Mouse (Mus musculus) lung, embryonic 16.5 days (tissue): ENCODE data around the gene Faf1. TPM values are rescaled to one million over a fixed set of nuclear protein-coding genes. Genes with fewer than 3 reads are reported as not detected.

Source experiments
- ATAC-seq: fragments of 200-750 bp; cut with Nextera tagmentation; 2 replicates; pipeline ENCODE4 v1.8.0; 2017; ENCODE audit warnings: low read depth, mild to moderate bottlenecking, moderate library complexity
- H3K27ac ChIP-seq: fragments of 300-500 bp; sonication (generic); 2 replicates; pipeline ENCODE4 v1.5.1; 2014; ENCODE audit warnings: mild to moderate bottlenecking, control low read depth, low read length
- H3K27me3 ChIP-seq: fragments of 300-500 bp; sonication (generic); 2 replicates; pipeline ENCODE4 v1.6.1; 2014; ENCODE audit warnings: low read depth, low read length, mixed read lengths; ENCODE audit not compliant: control insufficient read depth, insufficient read depth
- H3K36me3 ChIP-seq: fragments of 300-500 bp; sonication (generic); 2 replicates; pipeline ENCODE4 v1.6.1; 2014; ENCODE audit warnings: low read length; ENCODE audit not compliant: control insufficient read depth, insufficient read depth
- H3K4me1 ChIP-seq: fragments of 300-500 bp; sonication (generic); replicated peaks from 2 replicates; pipeline ENCODE4 v1.6.1; 2014; ENCODE audit warnings: low read length, mixed read lengths; ENCODE audit not compliant: control insufficient read depth, insufficient read depth
- H3K4me2 ChIP-seq: fragments of 300-500 bp; sonication (generic); 2 replicates; pipeline ENCODE4 v1.6.1; 2014; ENCODE audit warnings: low read depth, low read length, control low read depth
- H3K4me3 ChIP-seq: fragments of 300-500 bp; sonication (generic); 2 replicates; pipeline ENCODE4 v1.5.1; 2014; ENCODE audit warnings: mild to moderate bottlenecking, low read length, control low read depth
- H3K9ac ChIP-seq: fragments of 300-500 bp; sonication (generic); 2 replicates; pipeline ENCODE4 v1.6.1; 2014; ENCODE audit warnings: low read length, control low read depth
- H3K9me3 ChIP-seq: fragments of 300-500 bp; sonication (generic); 2 replicates; pipeline ENCODE4 v1.6.1; 2016; ENCODE audit warnings: low read length; ENCODE audit not compliant: control insufficient read depth
- WGBS: fragments of 180-500 bp; shearing (Covaris S2); extraction: QIAGEN DNeasy Blood & Tissue Kit; methylation state at CpG from one replicate; pipeline ENCODE4 v1.1.7; 2014; 5-methylcytosine and 5-hydroxymethylcytosine counted together
- polyA plus RNA-seq: library from polyadenylated mRNA; unstranded; fragments of >200 nt; fragmentation: Nextera tagmentation; extraction: Ambion mirVana; gene quantifications from 2 replicates; pipeline ENCODE4 v1.2.1, GENCODE M21; 2015

Faf1 gene
- polyA plus RNA-seq, 1 experiment from 2014 or later, result 20.9 TPM

GRCm38 (mm10) chr4:109793072-109793471 lies 116.7 kb downstream of the Faf1 start:
- no peak for ATAC-seq
- no peaks in the 10 kb centered on the region for H3K4me1 ChIP-seq
- no peak overlapping the region for H3K4me2 ChIP-seq
- no peak overlapping the region for H3K27ac ChIP-seq
- H3K27me3 ChIP-seq, result no peaks in the 10 kb centered on the region
- H3K4me3 ChIP-seq, result no peak overlapping the region
- WGBS, result 73% methylated on average over 2 of the region's 2 CpGs
- no peak overlapping the region for H3K9ac ChIP-seq
- H3K36me3 ChIP-seq, result no peaks in the 10 kb centered on the region
- H3K9me3 ChIP-seq, result no peaks in the 10 kb centered on the region

- no peak for ATAC-seq
- Histone ChIP-seq H3K9ac (no peak overlapping the region), H3K4me3 (no peak overlapping the region), H3K9me3 (no peaks in the 10 kb centered on the region), H3K36me3 (no peaks in the 10 kb centered on the region), H3K4me2 (no peak overlapping the region), H3K27me3 (no peaks in the 10 kb centered on the region), H3K27ac (no peak overlapping the region), H3K4me1 (no peaks in the 10 kb centered on the region)
- 62% methylated on average over 10 of the region's 10 CpGs for WGBS
Measured at GRCm38 (mm10) chr4:109797511-109798182, 121.3 kb downstream of the Faf1 start.

- Histone ChIP-seq H3K9me3 (no peaks in the 10 kb centered on the region), H3K27me3 (no peaks in the 10 kb centered on the region), H3K36me3 (no peaks in the 10 kb centered on the region), H3K4me3 (no peak overlapping the region), H3K4me1 (no peaks in the 10 kb centered on the region), H3K4me2 (no peak overlapping the region), H3K9ac (no peak overlapping the region), H3K27ac (no peak overlapping the region)
- WGBS, result 53% methylated on average over 5 of the region's 5 CpGs
- ATAC-seq, result no peak
Measured at GRCm38 (mm10) chr4:109806408-109806807, 130.0 kb downstream of the Faf1 start.

GRCm38 (mm10) chr4:109815161-109815560 lies 138.8 kb downstream of the Faf1 start:
- no peak overlapping the region for H3K4me2 ChIP-seq
- ATAC-seq, result no peak
- H3K9me3 ChIP-seq, result no peaks in the 10 kb centered on the region
- 83% methylated on average over 1 of the region's 1 CpGs for WGBS
- H3K4me3 ChIP-seq, result no peak overlapping the region
- no peaks in the 10 kb centered on the region for H3K27me3 ChIP-seq
- no peaks in the 10 kb centered on the region for H3K36me3 ChIP-seq
- H3K9ac ChIP-seq, result no peak overlapping the region
- no peak overlapping the region for H3K27ac ChIP-seq
- H3K4me1 ChIP-seq, result no peaks in the 10 kb centered on the region

DNA sequence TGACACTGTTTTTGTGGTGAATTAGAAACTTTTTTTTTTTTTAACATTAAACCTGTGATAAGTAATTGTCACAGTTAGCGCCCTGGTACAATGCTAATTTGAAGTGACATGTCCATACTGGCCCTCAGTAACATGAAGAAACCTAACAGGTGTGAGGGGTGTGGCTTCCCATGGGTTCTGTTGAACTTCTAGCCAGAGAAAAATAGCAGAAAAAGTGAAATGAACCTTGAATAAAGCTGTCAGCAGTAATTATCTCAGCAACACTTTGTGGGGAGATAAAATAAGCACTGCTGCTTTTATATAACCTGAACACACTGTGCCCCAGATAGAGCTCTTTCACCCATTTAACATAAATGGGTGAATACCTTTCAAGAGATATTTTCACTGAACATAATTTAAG lies 139.2 kb downstream of the Faf1 start:
- WGBS, result 81% methylated on average over 1 of the region's 1 CpGs
- no peak overlapping the region for H3K9ac ChIP-seq
- H3K36me3 ChIP-seq, result no peaks in the 10 kb centered on the region
- H3K4me1 ChIP-seq, result no peaks in the 10 kb centered on the region
- no peak overlapping the region for H3K4me3 ChIP-seq
- no peaks in the 10 kb centered on the region for H3K27me3 ChIP-seq
- no peaks in the 10 kb centered on the region for H3K9me3 ChIP-seq
- H3K27ac ChIP-seq, result no peak overlapping the region
- ATAC-seq, result no peak
- no peak overlapping the region for H3K4me2 ChIP-seq

DNA sequence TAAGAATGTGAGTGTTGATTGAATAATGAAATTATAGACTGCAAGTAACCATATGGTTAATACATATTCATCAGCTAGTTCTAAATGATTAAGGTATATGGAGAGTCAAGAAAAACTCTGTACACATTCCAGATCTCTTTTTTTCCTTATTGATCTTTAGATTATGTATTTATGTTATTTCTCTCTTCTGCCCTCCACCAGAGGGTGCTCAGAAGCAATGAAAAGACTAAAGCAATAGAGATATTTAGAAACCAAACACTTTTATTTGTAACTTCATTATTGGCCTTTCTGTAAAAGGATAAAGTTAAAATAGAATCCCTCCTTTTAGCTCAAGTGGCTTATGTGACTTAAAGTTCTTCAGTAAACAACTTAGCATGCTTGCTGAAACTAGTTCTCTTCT lies 143.1 kb downstream of the Faf1 start:
- Histone ChIP-seq H3K27ac (no peak overlapping the region), H3K4me1 (no peaks in the 10 kb centered on the region), H3K9me3 (no peaks in the 10 kb centered on the region), H3K27me3 (no peaks in the 10 kb centered on the region), H3K9ac (no peak overlapping the region), H3K36me3 (no peaks in the 10 kb centered on the region), H3K4me2 (no peak overlapping the region), H3K4me3 (no peak overlapping the region)
- ATAC-seq, result no peak

DNA sequence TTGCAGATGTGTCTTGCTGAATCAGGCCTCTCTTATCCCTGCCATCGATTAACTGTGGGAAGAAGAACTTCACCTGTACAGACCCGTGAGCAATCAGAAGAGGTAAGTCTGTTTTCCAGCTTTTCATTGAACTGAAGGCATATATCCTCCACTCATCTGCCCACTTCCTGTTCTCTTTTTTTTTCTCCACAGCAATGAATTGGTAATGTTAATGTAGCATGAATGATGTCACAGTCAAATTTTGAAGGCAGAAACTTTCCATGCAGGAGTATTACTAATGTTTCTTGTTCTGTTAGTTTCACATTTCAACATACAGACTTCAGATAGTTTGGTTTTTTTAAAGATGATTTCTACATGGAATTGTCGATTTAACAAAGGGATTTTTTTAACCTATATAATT lies 153.4 kb downstream of the Faf1 start:
- H3K27me3 ChIP-seq, result no peaks in the 10 kb centered on the region
- H3K27ac ChIP-seq, result no peak overlapping the region
- no peak overlapping the region for H3K4me3 ChIP-seq
- 84% methylated on average over 3 of the region's 3 CpGs for WGBS
- H3K4me1 ChIP-seq, result no peaks in the 10 kb centered on the region
- H3K9me3 ChIP-seq, result no peaks in the 10 kb centered on the region
- ATAC-seq, result no peak
- H3K9ac ChIP-seq, result no peak overlapping the region
- H3K4me2 ChIP-seq, result no peak overlapping the region
- peaks cover 3% of the 10 kb centered on the region; the same call in 1 of the 2 replicates for H3K36me3 ChIP-seq

GRCm38 (mm10) chr4:109857851-109858250 lies 181.5 kb downstream of the Faf1 start:
- H3K4me1 ChIP-seq, result no peaks in the 10 kb centered on the region
- WGBS, result 69% methylated on average over 3 of the region's 3 CpGs
- no peak overlapping the region for H3K27ac ChIP-seq
- H3K27me3 ChIP-seq, result no peaks in the 10 kb centered on the region
- no peaks in the 10 kb centered on the region for H3K36me3 ChIP-seq
- no peak overlapping the region for H3K4me2 ChIP-seq
- no peak overlapping the region for H3K4me3 ChIP-seq
- ATAC-seq, result no peak
- H3K9me3 ChIP-seq, result no peaks in the 10 kb centered on the region
- no peak overlapping the region for H3K9ac ChIP-seq

- Histone ChIP-seq H3K9ac (no peak overlapping the region), H3K9me3 (no peaks in the 10 kb centered on the region), H3K4me3 (no peak overlapping the region), H3K27ac (no peak overlapping the region), H3K36me3 (no peaks in the 10 kb centered on the region), H3K27me3 (no peaks in the 10 kb centered on the region), H3K4me2 (no peak overlapping the region), H3K4me1 (no peaks in the 10 kb centered on the region)
- ATAC-seq, result no peak
- 51% methylated on average over 8 of the region's 8 CpGs for WGBS
Measured at GRCm38 (mm10) chr4:109858571-109859392, 182.4 kb downstream of the Faf1 start.
